Mouse (Mus musculus) stomach, embryonic 14.5 days (tissue): ENCODE data around the gene Atg7. TPM values are rescaled to one million over a fixed set of nuclear protein-coding genes. Genes with fewer than 3 reads are reported as not detected.
"Not testable (repeated sequence)": the region's sequence is repeated elsewhere in the genome, so short reads cannot be mapped to it uniquely, and the experiment has no call there.

Source experiments
- ATAC-seq: fragments of 200-750 bp; cut with Nextera tagmentation; 2 replicates; pipeline ENCODE4 v1.8.0; 2017; ENCODE audit warnings: low read depth, moderate TSS enrichment; ENCODE audit not compliant: insufficient number of reproducible peaks, insufficient read depth, low FRiP score
- H3K27ac ChIP-seq: fragments of 300-500 bp; sonication (generic); 2 replicates; pipeline ENCODE4 v1.5.1; 2014; ENCODE audit warnings: mild to moderate bottlenecking, low read length, moderate library complexity, mixed read lengths
- H3K27me3 ChIP-seq: fragments of 300-500 bp; sonication (generic); 2 replicates; pipeline ENCODE4 v1.6.1; 2014; ENCODE audit warnings: low read length, control low read depth, mixed read lengths; ENCODE audit not compliant: control insufficient read depth, insufficient read depth
- H3K36me3 ChIP-seq: fragments of 300-500 bp; sonication (generic); 2 replicates; pipeline ENCODE4 v1.6.1; 2014; ENCODE audit warnings: mild to moderate bottlenecking, control low read depth, low read length, moderate library complexity, mixed read lengths; ENCODE audit not compliant: control insufficient read depth, insufficient read depth
- H3K4me1 ChIP-seq: fragments of 300-500 bp; sonication (generic); 2 replicates; pipeline ENCODE4 v1.6.1; 2014; ENCODE audit warnings: low read length, control low read depth, mixed read lengths; ENCODE audit not compliant: control insufficient read depth, insufficient read depth
- H3K4me2 ChIP-seq: fragments of 300-500 bp; sonication (generic); replicated peaks from 2 replicates; pipeline ENCODE4 v1.6.1; 2014; ENCODE audit warnings: low read depth, low read length, control low read depth
- H3K4me3 ChIP-seq: fragments of 300-500 bp; sonication (generic); 2 replicates; pipeline ENCODE4 v1.5.1; 2014; ENCODE audit warnings: low read depth, low read length, control low read depth
- H3K9ac ChIP-seq: fragments of 300-500 bp; sonication (generic); replicated peaks from 2 replicates; pipeline ENCODE4 v1.6.1; 2014; ENCODE audit warnings: low read depth, mild to moderate bottlenecking, control low read depth, low read length, moderate library complexity, mixed read lengths
- H3K9me3 ChIP-seq: fragments of 300-500 bp; sonication (generic); 2 replicates; pipeline ENCODE4 v1.6.1; 2016; ENCODE audit warnings: low read depth, low read length, control low read depth; ENCODE audit not compliant: control insufficient read depth
- WGBS: fragments of 180-500 bp; shearing (Covaris S2); extraction: QIAGEN DNeasy Blood & Tissue Kit; methylation state at CpG from one replicate; pipeline ENCODE4 v1.1.7; 2014; 5-methylcytosine and 5-hydroxymethylcytosine counted together
- polyA plus RNA-seq: library from polyadenylated mRNA; unstranded; fragments of >200 nt; fragmentation: Nextera tagmentation; extraction: Ambion mirVana; gene quantifications from 2 replicates; pipeline ENCODE4 v1.2.1, GENCODE M21; 2014

Atg7 gene
- polyA plus RNA-seq: 23.2 and 24.1 TPM in 2 replicates

DNA sequence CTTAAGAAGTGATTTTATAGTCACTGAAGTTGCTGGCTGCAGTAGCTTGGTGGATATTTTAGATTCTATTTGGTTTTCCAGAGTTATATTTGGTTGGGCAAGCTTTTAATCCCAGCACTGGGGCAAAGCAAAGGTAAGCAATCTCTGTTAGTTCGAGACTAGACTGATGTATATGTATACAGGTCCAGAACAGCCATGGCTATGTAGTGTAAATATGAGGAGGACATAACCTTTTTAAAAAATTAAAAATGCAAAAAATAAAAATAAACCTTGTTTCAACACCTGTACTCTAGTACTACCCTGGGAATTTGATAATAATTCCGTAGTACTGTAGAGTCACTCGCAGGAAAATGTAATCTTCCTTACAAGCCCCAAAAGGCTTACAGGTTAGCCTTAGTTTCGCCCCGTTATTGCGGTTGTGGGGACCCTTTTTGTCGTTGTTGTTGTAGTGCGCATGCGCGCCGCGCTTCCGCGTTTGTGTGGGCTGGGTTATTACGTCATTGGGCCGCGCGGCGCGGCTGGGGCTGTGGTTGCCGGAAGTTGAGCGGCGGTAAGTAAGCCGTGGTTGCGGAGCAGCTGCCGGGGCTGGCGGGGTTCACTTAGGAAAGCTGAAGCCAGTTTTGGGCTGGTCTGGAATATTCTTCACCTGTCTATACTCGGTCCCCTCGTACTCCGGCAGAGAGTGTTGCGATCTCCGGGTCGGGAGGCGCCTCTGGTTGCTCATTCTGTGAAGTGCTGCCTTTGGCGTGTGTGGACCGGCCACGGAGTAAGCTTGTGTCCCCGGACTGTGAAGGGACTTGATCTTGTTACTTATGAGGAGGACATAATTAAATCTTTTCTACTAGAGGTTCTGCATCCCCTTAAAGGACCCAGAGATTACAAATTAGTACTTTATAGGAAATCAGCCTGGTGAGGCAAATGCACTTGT lies at the start of gene Atg7:
Gene Atg7 (plus strand): TSS at position 497 of the 928 bp plus-strand sequence.
- Histone ChIP-seq H3K36me3 (no peaks in the 10 kb centered on the region), H3K4me3 (peak within 1 kb of the TSS; percentile 83), H3K9me3 (no peaks in the 10 kb centered on the region), H3K4me1 (peaks cover 6% of the 10 kb centered on the region; the same call in 1 of the 2 replicates), H3K9ac (peak within 1 kb of the TSS; percentile 61), H3K4me2 (peak within 1 kb of the TSS; percentile 61), H3K27me3 (no peaks in the 10 kb centered on the region), H3K27ac (no peak within 1 kb of the TSS)
- WGBS: under 1% methylated on average over 38 of the region's 38 CpGs
- peak; percentile 91; the same call in 1 of the 2 replicates for ATAC-seq

DNA sequence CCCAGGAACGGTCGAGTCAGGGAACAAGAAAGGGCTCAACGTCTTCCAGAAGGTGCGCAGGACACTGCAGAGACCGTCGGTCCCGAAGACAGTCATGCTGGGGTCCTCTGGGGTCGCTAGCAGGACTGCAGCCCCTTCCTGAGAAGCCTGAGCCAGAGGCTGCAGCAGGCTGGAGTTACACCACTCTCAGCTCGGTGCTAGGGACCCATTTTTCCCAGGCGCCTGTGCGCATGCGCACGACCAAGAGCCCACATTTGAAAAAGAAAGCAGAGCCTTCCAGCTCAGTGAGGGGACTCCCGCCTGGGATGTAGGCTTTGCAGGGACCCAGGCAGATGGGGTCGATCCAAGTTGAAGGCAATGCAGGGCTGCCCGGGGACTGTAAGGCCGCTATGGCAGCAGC lies 28.8 kb upstream of the Atg7 start:
- H3K9me3 ChIP-seq, H3K4me1 ChIP-seq, H3K4me2 ChIP-seq, H3K36me3 ChIP-seq, H3K9ac ChIP-seq, H3K27ac ChIP-seq, H3K4me3 ChIP-seq, H3K27me3 ChIP-seq, ATAC-seq: not testable (repeated sequence)
- 7% methylated on average over 6 of the region's 17 CpGs for WGBS

DNA sequence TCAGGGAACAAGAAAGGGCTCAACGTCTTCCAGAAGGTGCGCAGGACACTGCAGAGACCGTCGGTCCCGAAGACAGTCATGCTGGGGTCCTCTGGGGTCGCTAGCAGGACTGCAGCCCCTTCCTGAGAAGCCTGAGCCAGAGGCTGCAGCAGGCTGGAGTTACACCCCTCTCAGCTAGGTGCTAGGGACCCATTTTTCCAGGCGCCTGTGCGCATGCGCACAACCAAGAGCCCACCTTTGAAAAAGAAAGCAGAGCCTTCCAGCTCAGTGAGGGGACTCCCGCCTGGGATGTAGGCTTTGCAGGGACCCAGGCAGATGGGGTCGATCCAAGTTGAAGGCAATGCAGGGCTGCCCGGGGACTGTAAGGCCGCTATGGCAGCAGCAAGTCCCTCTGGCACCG lies 9.0 kb upstream of the Atg7 start:
- not testable (repeated sequence) for H3K4me3 ChIP-seq, H3K4me1 ChIP-seq, H3K36me3 ChIP-seq, H3K9ac ChIP-seq, H3K9me3 ChIP-seq, H3K4me2 ChIP-seq, H3K27me3 ChIP-seq, H3K27ac ChIP-seq, ATAC-seq
- no CpG with 5 or more reads among the region's 14 CpGs for WGBS

- Histone ChIP-seq H3K4me1 (peaks cover 6% of the 10 kb centered on the region; the same call in 1 of the 2 replicates), H3K4me3 (peak overlapping the region; percentile 83), H3K9ac (peak overlapping the region; percentile 61), H3K27me3 (no peaks in the 10 kb centered on the region), H3K9me3 (no peaks in the 10 kb centered on the region), H3K36me3 (no peaks in the 10 kb centered on the region), H3K27ac (no peak overlapping the region), H3K4me2 (peak overlapping the region; percentile 61)
- ATAC-seq: no peak
- WGBS: 42% methylated on average over 8 of the region's 8 CpGs
Observed at GRCm38 (mm10) chr6:114643716-114644115, 819 bp downstream of the Atg7 start.

DNA sequence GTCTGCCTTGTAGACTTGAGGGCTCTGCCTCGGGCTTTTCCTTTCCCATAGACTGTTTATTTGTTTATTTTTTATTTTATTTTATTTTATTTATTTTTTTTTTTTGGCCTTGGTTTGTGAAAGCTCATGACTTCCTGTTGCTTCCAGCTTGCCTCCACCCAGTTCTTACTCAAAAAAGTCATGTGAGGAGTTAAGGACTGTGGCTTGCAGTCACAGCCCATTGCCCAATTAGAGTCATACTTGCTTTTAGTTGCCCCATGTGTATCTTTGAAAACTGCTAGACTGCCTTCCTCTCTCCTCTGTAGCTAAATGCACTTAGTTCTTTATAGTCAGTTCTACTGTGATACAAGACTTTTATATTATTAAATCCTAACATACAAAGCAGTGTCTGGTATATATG lies 1.6 kb downstream of the Atg7 start:
- Histone ChIP-seq H3K4me2 (no peak overlapping the region), H3K4me3 (no peak overlapping the region), H3K27me3 (no peaks in the 10 kb centered on the region), H3K4me1 (peaks cover 6% of the 10 kb centered on the region; the same call in 1 of the 2 replicates), H3K36me3 (no peaks in the 10 kb centered on the region), H3K9ac (no peak overlapping the region), H3K27ac (no peak overlapping the region), H3K9me3 (no peaks in the 10 kb centered on the region)
- ATAC-seq: no peak
- 68% methylated on average over 1 of the region's 1 CpGs for WGBS

DNA sequence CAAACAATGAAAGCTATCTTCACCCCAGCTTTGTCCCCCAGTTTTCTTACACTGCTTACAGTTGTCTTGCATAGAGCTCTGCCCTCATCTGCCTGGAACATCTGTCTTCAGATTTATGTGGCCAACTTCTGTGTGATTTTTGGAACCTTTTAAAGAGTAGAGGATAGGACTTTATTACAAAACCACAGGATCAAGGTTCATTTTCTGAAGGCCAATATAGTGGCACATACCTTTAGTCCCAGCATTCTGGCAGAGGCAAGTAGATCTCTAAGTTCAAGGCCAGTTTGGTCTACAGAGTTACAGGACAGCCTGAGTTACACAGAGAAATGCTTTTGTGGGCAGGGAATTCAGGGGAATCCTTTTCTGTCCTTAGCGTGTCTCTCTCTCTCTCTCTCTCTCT lies 3.3 kb downstream of the Atg7 start:
- no peak overlapping the region for H3K27ac ChIP-seq
- H3K9me3 ChIP-seq: no peaks in the 10 kb centered on the region
- H3K9ac ChIP-seq: no peak overlapping the region
- ATAC-seq: no peak
- WGBS: 90% methylated on average over 1 of the region's 1 CpGs
- H3K4me3 ChIP-seq: no peak overlapping the region
- H3K36me3 ChIP-seq: no peaks in the 10 kb centered on the region
- no peak overlapping the region for H3K4me2 ChIP-seq
- peaks cover 6% of the 10 kb centered on the region; the same call in 1 of the 2 replicates for H3K4me1 ChIP-seq
- H3K27me3 ChIP-seq: no peaks in the 10 kb centered on the region

- H3K9me3 ChIP-seq: no peaks in the 10 kb centered on the region
- no peak overlapping the region for H3K27ac ChIP-seq
- no peak overlapping the region for H3K4me2 ChIP-seq
- H3K4me1 ChIP-seq: peaks cover 6% of the 10 kb centered on the region; the same call in 1 of the 2 replicates
- 86% methylated on average over 6 of the region's 6 CpGs for WGBS
- ATAC-seq: no peak
- no peak overlapping the region for H3K4me3 ChIP-seq
- H3K36me3 ChIP-seq: no peaks in the 10 kb centered on the region
- no peaks in the 10 kb centered on the region for H3K27me3 ChIP-seq
- no peak overlapping the region for H3K9ac ChIP-seq
Observed at GRCm38 (mm10) chr6:114647011-114647410, 4.1 kb downstream of the Atg7 start.

- 79% methylated on average over 4 of the region's 4 CpGs for WGBS
- H3K27ac ChIP-seq: no peak overlapping the region
- H3K4me2 ChIP-seq: no peak overlapping the region
- no peak overlapping the region for H3K4me3 ChIP-seq
- no peak for ATAC-seq
- no peak overlapping the region for H3K9ac ChIP-seq
- H3K36me3 ChIP-seq: no peaks in the 10 kb centered on the region
- H3K4me1 ChIP-seq: peaks cover 8% of the 10 kb centered on the region; the same call in 1 of the 2 replicates
- H3K27me3 ChIP-seq: no peaks in the 10 kb centered on the region
- no peaks in the 10 kb centered on the region for H3K9me3 ChIP-seq
Observed at GRCm38 (mm10) chr6:114648352-114649030, 5.6 kb downstream of the Atg7 start.
